Mouse (Mus musculus): ENCODE results near the gene Dapk1.
A peak's percentile ranks its signal among the peaks of the same experiment; 100 is the strongest.

DNA sequence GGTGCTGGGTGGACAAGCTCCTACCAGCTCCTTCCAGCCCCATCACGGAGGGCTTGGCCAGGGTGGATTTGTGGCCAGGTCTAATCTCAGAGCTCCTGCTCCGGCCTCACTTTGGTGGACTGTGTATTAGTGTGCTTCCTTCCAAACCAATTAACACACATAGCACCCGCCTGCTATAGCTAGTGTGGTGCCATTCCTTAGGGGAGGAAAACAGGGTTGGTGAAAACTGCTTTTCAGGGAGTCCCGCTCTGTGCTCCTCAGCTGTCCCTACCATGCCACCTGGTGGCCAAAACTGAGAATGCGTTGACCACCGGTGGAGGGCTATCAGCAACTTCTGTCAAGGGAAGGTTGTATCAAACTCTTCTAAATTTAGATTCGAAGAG lies 142.3 kb downstream of the Dapk1 start:
- TF ChIP-seq CTCF (IDR thresholded peaks at IDR 0.05; ENCODE audit: low read depth) (peak; percentile 93), EP300 (IDR thresholded peaks at IDR 0.05; ENCODE audit: low read depth) (no peak)

Data from heart, postnatal 0 days (tissue).